Mouse (Mus musculus) skeletal muscle tissue, adult 2 months (tissue): ENCODE data around the gene Fto.

Experiments used
- DNase-seq: peaks from one replicate; pipeline ENCODE4 v3.0.0-alpha.2; 2012; ENCODE audit warnings: low read depth, low spot score

Gene Fto

DNA sequence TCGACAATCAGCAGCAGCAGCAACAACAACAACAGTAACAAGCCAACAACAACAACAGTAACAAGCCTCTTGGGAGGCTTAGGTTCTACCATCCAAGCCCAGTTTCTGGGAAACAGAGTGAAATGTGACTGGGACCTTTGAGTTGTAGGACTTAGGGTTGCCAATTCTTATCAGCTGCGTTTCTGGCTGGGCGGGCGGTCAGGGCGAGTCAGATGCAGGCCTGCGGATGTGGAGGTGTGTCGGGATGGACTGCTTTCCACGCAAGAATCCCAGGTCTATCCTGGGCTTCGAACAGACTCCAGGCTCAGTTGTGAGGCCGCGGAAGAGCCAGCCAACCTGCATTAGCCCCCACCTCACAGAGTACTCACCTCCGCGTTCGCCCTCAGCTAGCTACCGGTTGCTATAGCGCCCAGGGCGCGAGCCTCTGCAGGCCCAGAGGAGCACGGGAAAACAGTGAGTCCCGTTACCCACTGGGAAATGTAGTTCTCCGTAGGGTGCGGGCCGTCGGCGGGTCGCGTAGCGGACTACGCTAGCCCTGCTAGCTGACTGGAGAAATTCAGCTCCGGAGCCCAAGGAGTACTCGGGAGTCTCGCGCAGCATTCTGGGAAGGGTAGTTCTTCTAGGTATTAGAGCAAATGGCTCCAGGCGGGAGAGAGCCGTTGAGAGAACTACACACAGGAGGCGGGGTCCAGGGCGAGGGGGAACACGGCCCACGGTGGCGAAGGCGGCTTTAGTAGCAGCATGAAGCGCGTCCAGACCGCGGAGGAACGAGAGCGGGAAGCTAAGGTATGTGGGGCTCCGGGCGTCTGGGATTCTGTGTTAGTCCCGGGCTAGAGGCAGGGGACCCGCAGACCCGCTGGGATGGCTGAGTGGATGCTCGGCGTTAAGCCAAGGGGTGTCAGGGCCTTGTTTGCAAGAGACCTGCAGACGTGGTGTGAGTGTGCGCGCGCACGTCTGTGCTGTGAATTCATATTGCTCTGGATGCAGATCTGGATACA, at the start of gene Fto, which contains the start of gene Rpgrip1l:
Gene Fto (plus strand): TSS at position 691 of the 998 bp plus-strand sequence.
Gene Rpgrip1l (minus strand): TSS at position 428 of the 998 bp plus-strand sequence.
- peak; percentile 96 for DNase-seq

DNA sequence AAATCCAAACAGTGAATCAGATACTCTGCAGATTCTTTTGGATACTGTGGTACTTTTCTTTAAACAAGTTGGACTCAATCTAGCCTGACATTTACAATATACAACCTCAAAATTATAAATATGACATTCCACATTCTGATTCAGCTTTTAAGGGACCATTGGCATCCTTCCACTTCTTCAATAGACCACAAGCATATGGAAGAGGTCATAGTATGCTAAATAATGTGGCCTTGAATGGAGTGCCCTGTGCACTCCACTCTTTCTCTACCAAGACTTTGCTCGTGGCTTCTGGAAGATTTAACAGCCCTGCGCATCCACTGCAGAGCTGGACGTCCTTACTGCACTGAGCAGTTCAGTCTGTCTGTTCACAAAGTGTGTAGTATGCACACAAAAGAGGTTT, 49.4 kb upstream of the Fto start:
- no peak for DNase-seq

DNA sequence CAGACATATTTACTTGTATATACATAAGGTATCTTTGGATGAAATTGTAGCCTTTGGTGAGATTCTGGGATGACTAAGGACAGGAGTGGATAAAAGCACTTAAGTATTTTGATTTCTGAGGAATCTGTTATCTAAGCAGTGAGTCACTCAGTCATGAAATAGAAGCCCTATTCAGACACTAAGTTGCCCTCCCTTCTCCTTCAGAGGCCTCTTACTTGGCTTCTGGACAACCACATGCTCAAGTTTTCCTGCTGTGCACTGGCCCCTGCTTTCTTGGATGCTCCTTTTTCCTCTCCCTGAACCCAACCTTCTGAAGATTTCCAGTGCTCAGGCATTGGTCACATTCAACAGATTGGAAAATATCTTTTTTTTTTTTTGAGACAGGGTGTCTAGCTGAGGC, 48.8 kb upstream of the Fto start:
- peak; percentile 57 for DNase-seq

DNA sequence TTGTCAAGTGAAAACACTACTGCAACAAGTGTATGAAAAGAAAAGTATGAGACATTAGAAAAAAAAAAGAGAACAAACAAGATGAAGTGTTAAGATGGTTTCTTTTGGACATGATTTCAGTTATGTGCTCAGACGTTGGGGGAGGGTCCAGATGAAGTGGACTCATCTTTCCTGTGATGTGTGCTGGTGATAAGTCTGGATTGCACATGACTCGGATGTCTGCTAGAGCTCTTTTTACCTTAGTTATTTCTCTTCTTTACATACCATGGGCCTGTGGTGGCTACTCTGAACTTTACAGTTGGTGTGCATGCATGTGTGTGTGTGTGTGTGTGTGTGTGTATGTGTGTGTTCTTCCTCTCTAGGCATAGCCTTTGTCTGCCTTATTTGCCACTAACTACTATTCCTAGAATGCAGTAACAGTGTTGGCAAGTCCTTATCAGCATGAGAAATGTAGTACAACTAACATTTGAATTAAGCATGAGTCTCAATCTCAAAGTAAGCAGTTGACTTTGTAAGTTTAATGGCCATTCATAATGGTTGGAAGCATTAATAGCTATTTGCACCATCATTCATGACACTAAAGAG, 43.9 kb upstream of the Fto start:
- no peak for DNase-seq

DNA sequence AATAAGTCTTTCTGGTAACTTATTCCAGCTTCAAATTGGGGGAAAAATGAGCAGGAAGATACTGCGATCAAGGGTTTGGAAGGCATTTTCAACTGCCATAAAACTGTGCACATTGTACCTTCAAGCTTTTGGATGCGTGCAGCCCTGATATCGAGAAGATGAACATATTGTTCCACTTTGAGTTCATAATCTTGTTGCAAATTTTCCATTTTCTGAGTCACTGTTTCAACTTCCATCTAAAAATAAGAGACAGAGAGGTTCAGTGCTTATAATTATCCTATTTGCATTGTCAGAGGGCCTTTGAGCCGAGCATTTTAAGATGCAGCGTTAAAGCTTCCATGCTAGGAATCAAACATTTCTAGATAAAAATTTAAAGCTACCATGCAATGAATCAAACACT, 39.8 kb upstream of the Fto start:
- no peak for DNase-seq

DNA sequence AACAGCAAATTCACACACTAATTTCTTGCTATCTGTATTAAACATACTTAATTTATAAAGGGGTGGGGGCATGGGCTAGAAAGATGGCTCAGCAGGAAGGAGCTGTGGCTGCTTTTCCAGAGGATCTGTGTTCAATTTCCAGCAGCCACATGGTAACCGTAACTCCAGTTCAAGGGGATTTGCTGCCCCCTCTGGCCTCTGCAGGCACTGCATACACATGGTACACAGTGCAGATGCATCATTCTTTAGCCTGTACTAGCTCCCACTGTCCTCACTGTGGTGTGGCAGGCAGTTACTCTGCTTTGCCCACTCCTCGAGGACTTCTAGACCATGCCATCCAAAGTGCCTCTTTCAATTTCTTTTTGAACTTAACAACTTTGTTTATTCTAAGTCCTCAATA, 37.0 kb upstream of the Fto start:
- DNase-seq, result no peak

DNA sequence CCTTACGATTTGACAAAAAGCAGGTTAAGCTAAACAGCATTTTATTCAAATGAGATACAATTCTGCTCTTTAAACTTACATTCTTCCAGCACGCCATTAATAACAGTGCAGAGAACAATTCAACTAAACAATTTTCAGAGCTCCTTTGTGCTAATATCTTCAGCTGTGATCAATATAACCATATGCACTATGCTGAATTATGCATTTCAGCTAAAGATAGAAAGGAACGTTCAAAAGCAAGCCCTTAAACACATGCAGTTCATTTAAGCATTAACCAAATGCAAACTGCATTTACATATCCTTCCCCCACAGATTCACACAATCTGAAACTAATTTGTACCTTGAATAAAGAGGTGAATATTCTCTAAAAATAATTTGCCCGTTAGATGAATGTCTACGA, 35.3 kb upstream of the Fto start:
- no peak for DNase-seq

DNA sequence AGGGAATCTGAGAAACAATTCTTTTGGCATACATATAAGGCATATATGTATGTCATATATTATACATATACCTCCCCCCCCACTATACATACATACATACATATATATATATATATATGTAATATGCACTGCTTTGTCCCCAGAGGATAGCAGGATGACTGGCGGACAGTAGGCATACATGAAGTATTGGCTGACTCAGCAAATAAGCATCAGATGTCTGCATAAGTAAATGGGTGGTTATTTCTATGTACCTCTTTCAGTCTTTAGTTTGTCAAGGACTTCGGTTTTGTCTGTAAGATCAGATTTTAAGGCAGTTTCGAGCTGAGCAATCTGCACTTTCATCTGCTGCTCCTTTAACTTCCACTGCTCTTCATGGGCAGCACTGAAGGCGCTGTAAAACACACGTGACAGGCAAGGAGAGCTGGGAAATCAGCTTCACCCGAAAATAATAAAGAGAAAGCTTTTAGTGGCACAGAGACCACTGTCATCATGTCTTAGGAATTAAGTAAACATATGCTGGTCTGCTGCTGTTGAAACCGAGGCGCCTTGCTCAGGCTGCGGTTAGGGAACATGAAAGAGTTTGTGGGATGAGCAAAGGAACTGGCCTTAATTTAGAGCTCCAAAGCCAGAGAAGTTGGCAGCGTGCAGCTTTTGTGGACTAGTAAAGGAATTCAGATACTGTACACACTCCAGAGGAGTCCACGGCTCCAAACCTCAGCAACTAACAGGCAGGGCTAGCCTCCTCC, 32.7 kb upstream of the Fto start:
- DNase-seq, result peak; percentile 79

DNA sequence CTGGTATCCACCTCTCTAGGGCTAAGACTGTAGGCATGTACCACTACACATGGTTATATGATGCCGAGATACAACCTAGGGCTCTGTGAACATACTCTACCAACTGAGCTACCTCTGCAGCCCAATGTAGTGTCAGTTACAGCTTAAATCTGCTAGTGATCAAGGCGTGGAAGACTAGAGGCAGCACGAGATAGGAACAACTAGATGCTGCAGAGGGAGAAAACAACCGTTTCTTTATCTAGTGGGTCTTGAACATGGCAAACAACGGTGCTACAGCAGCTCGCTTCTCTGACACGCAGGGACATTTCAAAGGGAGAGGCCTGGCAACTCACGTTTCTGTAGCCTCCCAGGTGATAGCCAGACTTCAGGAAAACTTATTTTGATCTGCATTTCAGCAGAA, 31.8 kb upstream of the Fto start:
- DNase-seq, result no peak

DNA sequence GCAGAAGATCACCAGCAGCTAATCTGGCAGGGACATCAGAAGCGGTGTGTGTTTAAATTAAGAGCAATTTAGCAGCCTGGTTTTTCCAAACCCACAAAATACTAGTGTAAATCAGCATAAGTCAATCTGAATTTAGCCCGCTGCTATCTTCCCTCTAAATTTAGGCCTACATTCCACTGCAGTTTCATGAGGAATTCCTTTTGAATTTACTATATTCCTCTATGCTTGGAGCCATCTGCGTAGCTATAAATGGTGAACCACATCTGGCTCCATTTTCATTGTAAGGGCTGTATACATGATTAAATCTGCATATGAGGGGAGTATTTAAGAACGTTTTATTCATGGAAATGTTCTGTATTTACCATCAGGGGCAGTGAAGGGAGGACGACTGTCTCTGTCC, 30.7 kb upstream of the Fto start:
- no peak for DNase-seq

DNA sequence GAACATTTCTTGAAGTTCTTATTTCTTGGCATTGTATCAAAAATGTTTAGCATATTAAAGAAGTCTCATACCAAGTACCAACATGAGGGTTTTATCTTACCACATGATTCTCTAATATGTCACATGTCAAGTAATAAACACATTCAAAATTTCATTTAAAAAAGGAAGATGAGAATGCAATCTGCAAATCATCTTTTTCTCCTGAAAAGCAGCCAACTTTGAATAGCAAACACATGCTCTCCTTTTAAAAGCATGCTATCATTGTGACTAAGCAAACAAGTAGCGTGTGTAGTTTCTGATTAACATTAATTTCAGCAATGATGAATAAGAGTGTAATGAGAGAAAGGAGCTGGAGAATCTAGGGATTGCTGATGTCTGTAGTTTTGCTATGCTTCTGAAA, 29.5 kb upstream of the Fto start:
- peak; percentile 30 for DNase-seq

DNA sequence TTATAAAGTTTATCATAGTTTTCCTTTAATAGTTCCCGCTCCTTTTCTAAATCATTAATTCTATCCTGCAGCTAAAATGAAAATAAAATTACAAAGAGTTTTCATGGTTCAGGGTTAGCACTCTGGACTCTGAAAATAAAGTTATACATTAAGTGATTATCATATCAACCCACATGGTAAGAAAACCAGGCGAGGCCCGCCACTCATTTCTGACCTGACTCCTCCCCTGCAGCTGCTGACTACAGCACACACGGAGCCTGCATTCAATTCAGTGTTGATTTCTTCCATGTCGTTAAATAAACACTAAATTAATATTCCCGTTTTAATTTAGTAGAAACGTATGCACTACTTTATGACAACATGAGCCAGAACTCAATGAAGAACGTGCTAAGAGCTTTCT, 27.1 kb upstream of the Fto start:
- DNase-seq, result no peak

DNA sequence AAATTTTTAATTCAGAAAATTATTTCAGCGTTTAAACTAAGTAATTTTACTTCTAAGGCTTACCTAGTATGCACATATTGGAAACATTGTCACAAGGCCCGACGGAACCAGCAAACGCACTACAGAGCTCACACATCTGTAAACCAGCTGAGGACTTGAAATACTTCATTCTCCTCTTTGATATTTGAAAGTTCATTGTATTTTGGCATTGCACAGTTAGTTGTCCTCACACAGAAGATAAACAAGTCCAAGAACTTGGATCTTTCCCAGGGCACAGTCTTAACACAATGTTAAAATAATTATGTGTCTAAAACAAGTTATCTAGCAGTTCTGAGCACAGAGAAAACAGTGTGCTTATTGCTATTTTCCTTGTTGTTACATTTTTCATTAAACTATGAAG, 22.7 kb upstream of the Fto start:
- peak; percentile 56 for DNase-seq

DNA sequence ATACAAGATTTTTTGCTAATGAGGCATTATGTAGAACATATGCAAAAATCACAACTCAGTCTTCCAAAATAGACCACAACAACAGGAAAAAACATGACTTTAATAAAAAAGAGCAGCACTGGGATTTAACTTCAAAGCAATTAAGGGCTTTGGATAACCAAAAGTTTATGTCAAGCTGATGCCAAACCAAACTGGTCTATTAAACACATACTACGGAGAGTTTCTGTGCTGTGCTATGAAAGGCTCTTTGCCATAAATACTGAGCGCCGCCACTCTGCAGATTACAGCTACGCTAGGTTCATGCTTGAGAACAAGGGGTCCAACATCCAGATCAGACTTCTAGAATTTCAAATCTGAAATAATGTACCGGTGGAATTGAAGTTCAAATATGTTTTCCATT, 17.5 kb upstream of the Fto start:
- no peak for DNase-seq

DNA sequence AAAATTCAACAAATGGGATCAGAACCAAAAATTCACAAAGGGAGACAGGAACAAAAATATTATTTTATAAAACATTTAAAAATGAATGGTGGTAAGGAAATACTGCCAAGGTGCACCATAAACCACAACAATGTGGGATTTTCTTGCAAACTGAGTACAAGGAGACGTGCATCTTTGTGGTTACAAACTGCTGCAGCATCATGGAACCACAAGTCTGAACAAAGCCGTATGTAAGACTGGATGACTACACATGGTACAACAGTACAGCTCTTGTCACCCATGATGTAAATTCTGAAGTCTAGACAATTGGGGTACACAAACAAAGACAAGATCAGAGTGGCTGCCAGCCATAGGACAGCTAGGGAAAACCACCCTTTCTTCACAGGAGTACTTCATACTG, 14.7 kb upstream of the Fto start:
- no peak for DNase-seq

DNA sequence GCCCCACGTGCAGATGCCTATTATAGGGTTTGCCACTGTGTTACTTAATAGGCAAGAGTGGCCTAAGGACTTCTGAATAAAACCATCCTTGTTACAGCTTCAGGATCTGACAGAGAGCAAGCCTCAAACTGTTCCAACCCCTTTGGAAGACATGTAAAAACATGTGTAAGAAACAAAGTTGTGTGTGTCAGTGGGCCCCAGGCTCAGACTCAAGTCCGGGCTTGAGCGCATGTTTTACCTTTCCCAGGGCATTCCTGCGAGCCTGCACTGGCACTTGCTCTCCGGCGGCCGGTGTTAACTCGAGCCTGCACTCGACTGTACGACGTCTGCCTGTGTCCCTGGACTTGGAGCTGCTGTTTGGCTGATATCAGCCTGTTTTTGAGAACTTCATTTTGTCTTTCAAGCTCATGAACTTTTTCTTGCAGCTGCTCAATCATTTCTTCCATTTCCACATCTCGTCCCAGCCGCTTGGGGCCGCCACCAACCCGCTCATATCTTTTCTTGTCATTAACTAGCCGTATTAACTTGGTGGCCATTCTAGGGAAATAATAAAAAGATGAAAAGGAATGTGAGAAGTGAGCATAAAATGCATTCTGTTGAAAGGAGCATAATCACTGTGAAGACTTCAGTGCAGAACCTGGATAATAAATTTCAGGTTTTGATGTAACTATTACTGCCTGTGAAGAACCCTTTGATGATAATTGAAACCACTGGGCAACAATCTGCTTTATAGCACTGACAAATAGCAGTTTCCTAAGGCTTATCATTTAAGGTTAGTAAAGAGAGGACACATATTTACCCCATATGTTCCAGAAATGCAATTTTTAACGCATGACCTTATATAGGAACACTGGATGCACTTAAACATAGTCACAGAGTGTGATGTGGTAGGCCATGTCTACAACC, 8.6 kb upstream of the Fto start:
- DNase-seq, result no peak

DNA sequence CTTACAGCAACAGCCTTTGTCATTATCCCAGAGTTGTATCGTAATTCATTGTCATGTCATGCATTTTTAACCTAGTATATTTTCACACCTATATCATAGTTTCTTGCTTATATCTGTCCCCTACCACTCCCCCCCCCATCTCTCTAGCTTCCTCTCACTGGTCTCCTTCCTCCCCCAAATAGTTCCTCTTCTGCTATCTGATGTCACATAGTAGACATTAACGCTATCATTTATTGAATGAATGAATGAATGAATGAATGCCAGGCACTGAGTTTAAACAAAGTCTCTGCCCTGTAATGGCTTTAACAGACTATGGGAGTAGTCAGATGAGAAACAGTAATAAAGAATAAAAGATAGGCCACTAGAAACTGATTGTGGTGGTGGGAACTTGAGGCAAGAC, 983 bp upstream of the Fto start:
- no peak for DNase-seq

DNA sequence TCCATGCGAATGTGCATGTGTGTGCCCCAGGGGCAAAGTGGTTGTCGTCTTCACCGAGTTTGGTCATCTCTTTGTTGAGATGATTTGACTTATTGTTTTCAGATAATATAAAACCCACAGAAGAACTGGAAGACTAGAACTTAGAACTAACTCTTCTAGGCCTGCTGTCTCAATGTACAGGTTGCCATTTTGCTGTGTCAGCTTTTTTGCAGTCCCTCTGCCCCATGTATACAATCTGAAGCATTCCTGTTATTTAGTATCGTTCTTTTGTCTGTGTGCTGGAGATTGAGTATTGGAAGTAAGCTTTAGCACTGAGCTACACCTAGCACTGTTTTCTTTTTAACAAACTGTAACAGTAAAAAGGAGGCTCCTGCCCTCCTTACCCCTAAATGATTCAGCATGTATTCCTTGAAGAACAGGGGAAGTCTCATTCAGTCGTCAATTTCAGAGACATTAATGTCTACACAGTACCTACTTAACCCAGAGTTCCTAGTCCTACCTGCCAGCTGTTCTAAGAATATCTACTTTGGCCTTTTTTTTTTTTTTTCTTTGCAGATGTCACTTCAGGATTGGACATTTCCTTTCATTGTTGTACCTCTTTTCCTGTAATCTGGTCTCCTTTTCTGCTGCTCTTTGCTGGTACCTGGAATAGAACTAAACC, 4.4 kb downstream of the Fto start:
- no peak for DNase-seq

DNA sequence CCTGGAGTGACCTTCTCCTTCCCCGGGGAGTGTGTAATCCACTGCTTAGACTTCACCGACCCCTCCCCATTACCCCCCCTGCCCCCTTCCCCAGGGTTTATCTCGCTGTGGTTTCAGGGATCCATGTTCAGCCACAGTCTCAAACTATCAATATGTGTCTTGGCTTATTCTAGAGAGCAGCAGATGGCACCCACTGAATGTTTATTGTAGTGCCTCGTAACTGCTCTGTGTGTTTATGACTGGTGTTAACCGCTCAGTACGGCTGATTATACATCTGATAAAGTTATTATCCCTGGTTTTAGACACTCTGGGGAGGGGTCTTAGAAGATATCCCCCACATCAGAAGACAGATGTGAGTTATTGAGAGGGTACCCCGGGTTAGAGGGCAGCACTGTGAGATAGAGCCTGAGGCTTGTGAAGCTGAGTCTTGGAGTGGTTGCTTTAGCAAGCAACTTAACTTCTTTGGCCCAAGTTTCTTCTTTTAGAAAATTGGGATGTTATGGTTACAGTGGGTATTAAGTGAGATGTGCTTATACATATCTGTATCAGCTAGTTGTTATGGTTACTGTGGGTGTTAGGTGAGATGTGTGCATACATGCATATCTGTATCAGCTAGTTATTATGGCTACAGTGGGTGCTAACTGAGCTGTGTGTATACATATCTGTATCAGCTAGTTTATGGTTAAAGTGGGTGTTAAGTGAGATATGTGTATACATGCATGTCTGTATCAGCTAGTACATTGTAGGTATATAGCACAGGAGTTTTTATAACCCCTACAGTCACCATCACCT, 5.8 kb downstream of the Fto start:
- DNase-seq, result no peak

DNA sequence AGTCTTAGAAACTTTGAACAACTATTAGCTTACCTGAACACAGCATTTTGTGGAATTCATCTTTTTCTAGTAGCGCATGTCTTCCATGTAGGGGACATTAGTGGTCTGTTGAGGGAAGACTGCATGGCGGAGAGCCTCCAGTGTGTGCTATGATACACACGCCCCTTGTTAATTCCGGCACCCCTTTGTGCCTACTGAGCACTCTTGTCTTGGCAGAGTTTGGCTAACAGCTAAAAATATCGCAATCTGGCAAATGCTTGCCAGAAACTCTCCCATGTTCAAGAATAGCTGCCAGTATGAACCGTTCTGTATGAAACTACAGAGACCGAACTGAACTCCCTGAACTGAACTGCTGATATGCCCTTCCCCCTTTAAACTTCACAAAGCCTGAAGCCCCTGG, 10.2 kb downstream of the Fto start:
- peak; percentile 81 for DNase-seq
